Mouse (Mus musculus): ENCODE results near the gene Fam163a. TPM values are rescaled to one million over a fixed set of nuclear protein-coding genes. Genes with fewer than 3 reads are reported as not detected.

The Fam163a gene
- polyA plus RNA-seq, 1 experiment from 2014 or later: 7.8 TPM

DNA sequence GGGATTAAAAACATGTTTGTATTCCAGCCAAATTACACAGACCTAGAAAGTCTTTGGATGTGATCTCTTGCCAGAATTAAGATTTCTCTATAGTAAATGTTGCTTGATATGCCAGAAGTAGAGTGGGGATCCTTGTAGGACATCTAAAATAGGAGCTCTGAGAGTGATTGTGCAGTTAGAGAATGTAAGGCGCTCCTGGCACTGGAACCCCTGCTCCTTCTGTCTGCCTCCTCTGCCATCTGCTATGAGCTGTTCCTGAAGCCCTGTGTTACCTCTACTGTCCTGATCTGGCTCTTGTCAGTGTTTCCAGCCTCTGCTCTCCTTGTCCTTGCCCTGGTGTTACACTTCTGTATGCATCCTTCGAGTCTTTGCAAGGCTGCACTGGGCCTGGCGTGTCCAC is 18.2 kb downstream of the Fam163a start:
- ATAC-seq (replicated peaks; ENCODE audit: low FRiP score, low TSS enrichment, low read depth) (no peak), DNase-seq (ENCODE audit: low spot score) (no peak)
- Histone ChIP-seq H3K4me3 (ENCODE audit: low read depth, low read length) (no peak overlapping the region), H3K4me2 (ENCODE audit: low read length) (no peak overlapping the region), H3K9ac (ENCODE audit: low read length) (no peak overlapping the region), H3K36me3 (ENCODE audit: control insufficient read depth, insufficient read depth, low read length) (no peaks in the 10 kb centered on the region), H3K9me3 (ENCODE audit: control insufficient read depth, low read length) (no peaks in the 10 kb centered on the region), H3K4me1 (replicated peaks; ENCODE audit: control insufficient read depth, insufficient read depth, low read length) (peaks cover 17% of the 10 kb centered on the region), H3K27me3 (replicated peaks; ENCODE audit: control insufficient read depth, insufficient read depth, low read length) (no peaks in the 10 kb centered on the region), H3K27ac (ENCODE audit: low read depth) (no peak overlapping the region)
- 83% methylated on average over 3 of the region's 3 CpGs for WGBS

DNA sequence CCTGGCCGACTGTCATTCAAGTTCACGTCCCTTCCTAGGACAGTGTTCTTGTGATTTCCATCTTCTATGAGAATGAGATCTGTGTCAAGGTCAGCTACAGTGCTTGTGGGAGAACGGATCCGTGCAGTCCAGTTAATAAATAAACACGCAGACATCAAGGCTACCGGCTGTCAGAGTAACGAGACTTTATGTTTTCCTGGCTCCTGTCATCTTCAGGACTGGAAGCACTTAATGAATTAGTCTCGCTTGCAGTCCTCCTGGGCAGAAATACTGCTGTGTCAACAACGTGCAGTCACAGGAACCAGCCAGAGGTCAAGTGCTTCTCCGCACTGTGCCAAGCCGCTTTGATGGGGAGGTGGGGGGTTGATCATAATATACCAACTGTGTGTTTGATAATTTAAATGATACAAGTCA is 20.7 kb downstream of the Fam163a start:
- peak overlapping the region; percentile 34; the same call in 1 of the 2 replicates for H3K27ac ChIP-seq (ENCODE audit: low read depth)
- H3K27me3 ChIP-seq (replicated peaks; ENCODE audit: control insufficient read depth, insufficient read depth, low read length): no peaks in the 10 kb centered on the region
- H3K4me3 ChIP-seq (ENCODE audit: low read depth, low read length): no peak overlapping the region
- H3K4me1 ChIP-seq (replicated peaks; ENCODE audit: control insufficient read depth, insufficient read depth, low read length): peaks cover 25% of the 10 kb centered on the region
- H3K36me3 ChIP-seq (ENCODE audit: control insufficient read depth, insufficient read depth, low read length): no peaks in the 10 kb centered on the region
- 6% methylated on average over 11 of the region's 11 CpGs for WGBS
- H3K9me3 ChIP-seq (ENCODE audit: control insufficient read depth, low read length): no peaks in the 10 kb centered on the region
- H3K9ac ChIP-seq (ENCODE audit: low read length): no peak overlapping the region
- no peak for DNase-seq (ENCODE audit: low spot score)
- no peak overlapping the region for H3K4me2 ChIP-seq (ENCODE audit: low read length)
- ATAC-seq (replicated peaks; ENCODE audit: low FRiP score, low TSS enrichment, low read depth): no peak

DNA sequence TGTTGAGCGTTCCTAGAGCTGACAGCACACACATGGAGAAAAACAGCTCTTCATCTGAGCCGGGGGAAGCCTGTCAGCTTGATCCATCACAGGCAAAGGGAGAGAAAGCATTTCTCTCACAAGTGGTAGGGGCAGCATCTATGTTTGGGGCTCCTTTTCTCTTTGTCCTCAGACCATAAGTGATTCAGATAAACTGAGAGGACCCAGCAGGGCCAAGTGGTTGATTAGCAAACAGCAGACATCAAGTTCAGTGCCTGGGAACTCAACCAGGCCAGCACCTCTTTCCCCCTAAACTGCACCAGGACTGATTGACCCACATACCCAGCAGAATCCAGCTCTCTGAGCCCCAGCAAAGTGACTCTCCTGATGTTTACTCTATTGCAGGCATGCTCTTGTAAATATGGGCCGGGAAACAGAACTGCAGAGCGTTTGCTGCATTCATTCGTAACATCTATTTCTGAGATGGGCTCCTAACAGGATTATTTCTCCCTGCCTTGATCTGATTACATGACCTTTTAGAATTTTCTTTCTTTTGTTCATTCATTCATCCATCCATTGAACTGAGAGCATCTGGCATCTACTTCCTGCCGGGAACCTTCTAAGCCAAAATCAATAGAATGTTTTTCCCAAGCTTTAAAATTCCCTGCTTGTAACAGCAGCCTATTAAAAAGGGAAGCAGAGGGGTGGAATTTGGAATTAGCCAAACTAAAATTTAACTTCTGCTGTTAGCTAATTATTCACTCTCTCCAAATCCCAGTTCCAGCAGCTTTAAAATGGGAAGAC is 21.5 kb downstream of the Fam163a start:
- Histone ChIP-seq H3K27me3 (replicated peaks; ENCODE audit: control insufficient read depth, insufficient read depth, low read length) (no peaks in the 10 kb centered on the region), H3K9ac (ENCODE audit: low read length) (no peak overlapping the region), H3K4me1 (replicated peaks; ENCODE audit: control insufficient read depth, insufficient read depth, low read length) (peaks cover 25% of the 10 kb centered on the region), H3K9me3 (ENCODE audit: control insufficient read depth, low read length) (no peaks in the 10 kb centered on the region), H3K4me3 (ENCODE audit: low read depth, low read length) (no peak overlapping the region), H3K36me3 (ENCODE audit: control insufficient read depth, insufficient read depth, low read length) (no peaks in the 10 kb centered on the region), H3K27ac (ENCODE audit: low read depth) (peak overlapping the region; percentile 34; the same call in 1 of the 2 replicates), H3K4me2 (ENCODE audit: low read length) (no peak overlapping the region)
- DNase-seq (ENCODE audit: low spot score) (no peak), ATAC-seq (replicated peaks; ENCODE audit: low FRiP score, low TSS enrichment, low read depth) (peak; percentile 69; the same call in 1 of the 2 replicates)
- 21% methylated on average over 6 of the region's 6 CpGs for WGBS

DNA sequence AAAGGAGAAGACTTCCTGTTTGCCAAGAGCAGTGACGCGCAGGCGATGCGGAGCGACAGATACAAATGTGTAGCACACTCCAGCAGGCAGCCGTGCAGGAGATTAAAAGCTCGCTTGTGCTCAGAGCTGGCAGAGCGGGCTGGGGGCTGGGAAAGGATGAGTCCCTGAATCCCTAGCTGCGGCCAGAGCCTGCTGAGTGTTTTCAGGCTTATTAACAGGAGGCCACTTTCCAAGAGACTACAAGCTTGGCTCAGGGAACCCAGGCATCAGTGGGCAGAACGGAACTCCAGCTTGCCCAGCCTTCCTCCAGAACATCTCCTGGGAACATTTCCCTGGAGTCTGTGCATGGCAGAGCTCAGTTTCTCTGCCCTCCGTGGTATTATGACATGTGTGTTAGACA is 25.0 kb downstream of the Fam163a start:
- H3K27ac ChIP-seq (ENCODE audit: low read depth): no peak overlapping the region
- no peak overlapping the region for H3K4me3 ChIP-seq (ENCODE audit: low read depth, low read length)
- H3K9ac ChIP-seq (ENCODE audit: low read length): no peak overlapping the region
- ATAC-seq (replicated peaks; ENCODE audit: low FRiP score, low TSS enrichment, low read depth): no peak
- H3K36me3 ChIP-seq (ENCODE audit: control insufficient read depth, insufficient read depth, low read length): no peaks in the 10 kb centered on the region
- peak; percentile 56 for DNase-seq (ENCODE audit: low spot score)
- no peaks in the 10 kb centered on the region for H3K9me3 ChIP-seq (ENCODE audit: control insufficient read depth, low read length)
- peaks cover 25% of the 10 kb centered on the region for H3K4me1 ChIP-seq (replicated peaks; ENCODE audit: control insufficient read depth, insufficient read depth, low read length)
- 16% methylated on average over 11 of the region's 11 CpGs for WGBS
- no peaks in the 10 kb centered on the region for H3K27me3 ChIP-seq (replicated peaks; ENCODE audit: control insufficient read depth, insufficient read depth, low read length)
- H3K4me2 ChIP-seq (ENCODE audit: low read length): no peak overlapping the region

DNA sequence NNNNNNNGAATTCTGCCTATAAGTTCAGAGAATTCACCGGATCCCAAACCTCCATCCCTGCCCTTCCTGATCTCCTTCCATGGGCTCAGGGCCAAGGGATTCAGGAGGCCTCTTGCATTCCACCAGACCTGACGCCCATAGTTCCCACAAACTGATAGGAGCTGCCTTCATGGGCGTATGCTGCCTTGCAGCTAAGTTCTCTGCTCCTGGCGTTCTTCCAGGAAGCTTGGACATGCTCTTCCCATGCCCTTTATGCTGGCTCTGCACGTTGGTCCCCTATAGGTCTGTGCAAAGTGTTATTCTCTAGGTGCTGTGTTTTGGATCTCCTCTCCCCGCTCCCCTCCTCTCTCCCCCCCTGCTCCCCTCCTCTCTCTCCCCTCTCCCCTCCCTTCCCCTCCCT is 36.1 kb downstream of the Fam163a start:
- no peak for DNase-seq (ENCODE audit: low spot score)
- 31% methylated on average over 6 of the region's 6 CpGs for WGBS
- H3K9ac ChIP-seq (ENCODE audit: low read length): no peak overlapping the region
- H3K27ac ChIP-seq (ENCODE audit: low read depth): no peak overlapping the region
- H3K4me3 ChIP-seq (ENCODE audit: low read depth, low read length): no peak overlapping the region
- H3K4me1 ChIP-seq (replicated peaks; ENCODE audit: control insufficient read depth, insufficient read depth, low read length): 0 out of 2 replicates have a peak, but pooled peaks cover 3% of the 10 kb centered on the region
- H3K36me3 ChIP-seq (ENCODE audit: control insufficient read depth, insufficient read depth, low read length): no peaks in the 10 kb centered on the region
- ATAC-seq (replicated peaks; ENCODE audit: low FRiP score, low TSS enrichment, low read depth): no peak
- H3K9me3 ChIP-seq (ENCODE audit: control insufficient read depth, low read length): peaks cover 5% of the 10 kb centered on the region; the same call in 1 of the 2 replicates
- H3K27me3 ChIP-seq (replicated peaks; ENCODE audit: control insufficient read depth, insufficient read depth, low read length): no peaks in the 10 kb centered on the region
- no peak overlapping the region for H3K4me2 ChIP-seq (ENCODE audit: low read length)

DNA sequence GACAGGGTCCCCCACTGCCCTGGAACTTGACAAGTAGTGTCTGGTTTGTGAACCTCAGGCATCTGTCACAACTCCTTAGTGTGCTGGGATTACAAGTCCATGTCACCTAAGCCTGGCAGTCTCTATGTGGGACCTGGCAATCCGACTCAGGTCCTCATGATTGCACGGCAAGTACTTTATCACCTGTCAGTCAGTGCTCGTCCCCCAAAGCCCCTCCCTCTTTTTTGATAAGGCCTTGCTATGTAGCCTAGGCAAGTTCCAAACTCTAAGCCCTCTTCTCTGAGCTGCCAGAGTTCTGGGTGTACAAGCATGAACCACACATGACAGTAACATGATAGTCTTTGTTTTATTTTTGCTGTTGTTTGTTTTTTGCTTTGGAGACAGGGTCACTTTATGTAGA is 88.1 kb downstream of the Fam163a start:
- peaks cover 3% of the 10 kb centered on the region; the same call in 1 of the 2 replicates for H3K4me1 ChIP-seq (replicated peaks; ENCODE audit: control insufficient read depth, insufficient read depth, low read length)
- no peaks in the 10 kb centered on the region for H3K36me3 ChIP-seq (ENCODE audit: control insufficient read depth, insufficient read depth, low read length)
- no peak overlapping the region for H3K9ac ChIP-seq (ENCODE audit: low read length)
- H3K4me3 ChIP-seq (ENCODE audit: low read depth, low read length): no peak overlapping the region
- WGBS: 43% methylated on average over 3 of the region's 3 CpGs
- H3K27me3 ChIP-seq (replicated peaks; ENCODE audit: control insufficient read depth, insufficient read depth, low read length): no peaks in the 10 kb centered on the region
- no peaks in the 10 kb centered on the region for H3K9me3 ChIP-seq (ENCODE audit: control insufficient read depth, low read length)
- no peak for DNase-seq (ENCODE audit: low spot score)
- no peak overlapping the region for H3K27ac ChIP-seq (ENCODE audit: low read depth)
- ATAC-seq (replicated peaks; ENCODE audit: low FRiP score, low TSS enrichment, low read depth): no peak
- no peak overlapping the region for H3K4me2 ChIP-seq (ENCODE audit: low read length)

DNA sequence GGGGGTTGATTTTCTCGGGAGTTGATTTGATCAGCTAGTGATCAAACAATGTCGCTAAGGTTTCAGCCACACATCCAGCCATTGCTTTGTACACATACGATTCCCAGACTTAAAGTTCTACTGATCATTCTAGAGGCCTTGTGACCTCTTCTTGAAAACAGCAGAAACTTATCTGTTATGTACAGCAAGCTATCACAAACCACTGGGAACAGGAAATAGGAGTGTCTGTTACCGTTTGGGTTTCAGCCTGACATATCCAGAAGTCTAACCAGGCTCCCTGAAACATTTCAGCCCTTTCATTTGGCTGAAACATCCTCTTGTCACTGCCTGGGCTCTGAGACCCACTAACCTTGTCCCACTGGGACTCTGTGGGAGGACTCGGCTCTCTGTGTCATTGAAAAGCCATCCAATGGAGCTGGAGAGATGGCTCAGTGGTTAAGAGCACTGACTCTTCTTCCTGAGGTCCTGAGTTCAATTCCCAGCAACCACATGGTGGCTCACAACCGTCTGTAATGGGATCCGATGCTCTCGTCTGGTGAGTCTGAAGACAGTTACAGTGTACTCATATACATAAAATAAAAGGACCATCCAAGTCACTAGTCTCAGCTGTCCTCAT is 90.8 kb downstream of the Fam163a start:
- ATAC-seq (replicated peaks; ENCODE audit: low FRiP score, low TSS enrichment, low read depth) (no peak), DNase-seq (ENCODE audit: low spot score) (no peak)
- WGBS: 71% methylated on average over 8 of the region's 8 CpGs
- Histone ChIP-seq H3K4me3 (ENCODE audit: low read depth, low read length) (no peak overlapping the region), H3K4me2 (ENCODE audit: low read length) (no peak overlapping the region), H3K36me3 (ENCODE audit: control insufficient read depth, insufficient read depth, low read length) (no peaks in the 10 kb centered on the region), H3K27me3 (replicated peaks; ENCODE audit: control insufficient read depth, insufficient read depth, low read length) (no peaks in the 10 kb centered on the region), H3K4me1 (replicated peaks; ENCODE audit: control insufficient read depth, insufficient read depth, low read length) (peaks cover 5% of the 10 kb centered on the region; the same call in 1 of the 2 replicates), H3K9me3 (ENCODE audit: control insufficient read depth, low read length) (no peaks in the 10 kb centered on the region), H3K27ac (ENCODE audit: low read depth) (no peak overlapping the region), H3K9ac (ENCODE audit: low read length) (no peak overlapping the region)

DNA sequence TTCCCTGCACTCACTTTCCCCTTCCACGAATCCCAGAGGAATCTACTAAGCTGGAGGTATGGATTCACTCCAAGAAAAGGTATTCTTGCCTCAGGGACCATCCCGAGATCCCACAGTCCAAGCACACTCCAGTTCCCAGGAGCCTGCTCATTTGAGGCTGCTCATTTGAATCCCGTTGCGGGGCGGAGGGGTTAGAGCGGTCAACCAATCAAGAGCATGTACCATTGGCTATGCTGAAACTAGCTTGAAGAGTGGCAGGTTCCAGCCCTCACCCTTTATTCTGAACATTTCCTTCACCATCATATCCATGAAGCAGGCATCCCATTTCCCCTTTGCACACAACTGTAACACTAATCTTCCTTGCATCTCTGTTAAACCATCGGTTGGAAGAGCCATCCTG is 92.7 kb downstream of the Fam163a start:
- Histone ChIP-seq H3K27me3 (replicated peaks; ENCODE audit: control insufficient read depth, insufficient read depth, low read length) (no peaks in the 10 kb centered on the region), H3K36me3 (ENCODE audit: control insufficient read depth, insufficient read depth, low read length) (no peaks in the 10 kb centered on the region), H3K4me2 (ENCODE audit: low read length) (0 out of 2 replicates have a peak overlapping the region, but pooled peaks have one; percentile 2), H3K4me1 (replicated peaks; ENCODE audit: control insufficient read depth, insufficient read depth, low read length) (peaks cover 5% of the 10 kb centered on the region), H3K27ac (ENCODE audit: low read depth) (peak overlapping the region; percentile 35; the same call in 1 of the 2 replicates), H3K4me3 (ENCODE audit: low read depth, low read length) (no peak overlapping the region), H3K9ac (ENCODE audit: low read length) (no peak overlapping the region), H3K9me3 (ENCODE audit: control insufficient read depth, low read length) (no peaks in the 10 kb centered on the region)
- WGBS: 60% methylated on average over 7 of the region's 7 CpGs
- DNase-seq (ENCODE audit: low spot score): no peak
- ATAC-seq (replicated peaks; ENCODE audit: low FRiP score, low TSS enrichment, low read depth): no peak

Data from intestine, embryonic 14.5 days (tissue).